Mouse (Mus musculus): ENCODE data around the gene Pts. TPM values are rescaled to one million over a fixed set of nuclear protein-coding genes. Genes with fewer than 3 reads are reported as not detected.
A peak's percentile ranks its signal among the peaks of the same experiment; 100 is the strongest.

The Pts gene
- total RNA-seq (2021), result 10 to 100 TPM; 24.8 to 30.2 TPM
- 28.7 and 63.3 TPM in 2 replicates for polyA plus RNA-seq (2012; rRNA removed)
- long read RNA-seq, transcript Pts-201 (6 exons, 1,046 nt), result major isoform, 22 of 34 reads
- long read RNA-seq, partial matches to known transcripts, result 0 of 34 reads
- long read RNA-seq, other reads (novel, unspliced or antisense), result 12 of 34 reads

DNA sequence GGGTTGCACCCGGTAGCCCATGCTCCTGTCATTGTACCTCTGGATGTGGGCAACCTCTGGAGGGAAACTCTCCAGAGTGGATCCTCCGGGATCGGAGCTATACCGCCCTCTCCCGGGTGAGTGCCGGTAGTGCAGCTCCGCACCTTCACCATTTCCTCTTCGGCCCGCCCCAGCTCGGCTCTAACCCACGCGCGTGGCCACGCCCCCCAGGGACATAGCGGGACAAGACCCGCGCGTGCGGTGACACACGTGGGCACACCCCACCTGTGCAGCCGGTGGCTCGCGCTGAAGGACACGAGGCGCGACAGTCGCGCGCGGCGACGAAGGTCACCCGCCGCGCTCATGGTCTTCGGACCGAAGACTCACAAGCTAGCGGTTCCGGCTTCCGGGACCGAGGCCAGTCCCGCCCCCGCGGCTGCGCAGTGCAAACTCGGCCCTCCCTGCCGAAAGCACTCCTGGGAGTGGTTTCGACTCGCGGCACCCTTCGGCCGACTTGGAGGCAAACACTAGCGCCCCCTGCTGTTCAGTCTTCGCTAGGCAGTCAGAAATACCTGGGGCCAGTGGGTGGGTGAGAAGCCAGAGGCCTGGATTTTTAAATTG lies at the start of gene Pts:
TSS of gene Pts (minus strand) at position 432 of the 600 bp plus-strand sequence.
- no peaks in the 10 kb centered on the region for H3K36me3 ChIP-seq (ENCODE audit: control insufficient read depth, insufficient read depth, low read length)
- DNase-seq, result peak; percentile 96 to 98
- TF ChIP-seq EP300 (IDR thresholded peaks at IDR 0.05; ENCODE audit: insufficient read depth, low read depth, low read length) (peak; percentile 58), CTCF (IDR thresholded peaks at IDR 0.05) (peak; percentile 70), POLR2A (IDR thresholded peaks at IDR 0.05; ENCODE audit: insufficient read depth, low read depth, low read length) (peak; percentile 92)
- H3K4me3 ChIP-seq, result peak within 1 kb of the TSS; percentile 80
- H3K27me3 ChIP-seq (ENCODE audit: control insufficient read depth, insufficient read depth, low read length), result no peaks in the 10 kb centered on the region
- H3K79me2 ChIP-seq (replicated peaks; ENCODE audit: control insufficient read depth, insufficient read depth, low read length), result no peaks in the 10 kb centered on the region
- H3K9ac ChIP-seq (ENCODE audit: low read depth, low read length), result peak within 1 kb of the TSS; percentile 75
- intact Hi-C loops (cut with DNase I), result loop anchor here (1.0 to 10.0 kb wide), 4 partner anchors 65 to 234 kb away; no protein-coding TSS in a partner anchor
- peak within 1 kb of the TSS; percentile 94 for H3K27ac ChIP-seq
- no peaks in the 10 kb centered on the region; the same call in 1 of the 2 replicates for H3K4me1 ChIP-seq (ENCODE audit: control insufficient read depth, insufficient read depth, low read length)
- under 1% methylated on average over 54 of the region's 54 CpGs for WGBS

DNA sequence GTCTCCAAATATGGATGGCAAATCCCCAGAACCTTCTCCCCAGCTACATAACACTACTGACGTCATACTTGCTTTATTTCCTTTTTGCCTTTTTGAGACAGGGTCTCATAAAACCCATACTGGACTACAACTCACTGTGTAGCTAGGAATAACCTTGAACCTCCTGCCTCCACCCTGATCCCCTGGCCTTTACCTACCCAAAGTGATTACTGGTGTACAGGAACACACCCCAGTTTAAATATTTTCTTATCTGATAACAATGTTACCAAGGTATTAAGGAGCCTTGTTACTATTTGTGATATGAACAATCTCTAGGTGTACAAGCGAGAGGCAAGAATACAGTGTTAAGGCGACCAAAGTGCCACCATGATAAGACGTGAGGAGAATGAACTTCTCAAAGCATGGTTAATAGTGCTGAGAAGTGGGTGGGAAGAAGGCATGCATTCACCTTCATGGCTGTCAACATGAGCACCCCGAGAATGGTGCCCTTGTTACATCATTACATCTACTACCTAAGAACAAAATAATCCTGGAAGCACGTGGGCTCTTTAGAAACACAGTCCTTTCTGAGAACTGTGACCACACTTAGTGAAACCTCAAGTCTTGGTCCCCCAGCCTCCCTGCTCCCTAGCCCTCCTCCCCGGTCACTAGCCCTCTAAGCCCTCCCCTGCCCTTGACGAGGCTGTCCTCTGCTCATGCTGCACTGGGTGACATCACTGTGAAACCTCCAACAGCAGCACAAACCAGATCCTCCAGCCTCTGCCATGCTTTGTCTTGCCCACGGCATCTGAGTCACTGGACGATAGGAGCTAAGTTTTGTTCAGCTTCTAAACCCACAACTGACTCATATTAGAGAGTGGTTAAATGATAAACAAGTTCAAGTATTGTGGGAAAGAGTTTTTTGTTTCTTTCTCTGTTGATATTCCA lies 41.3 kb upstream of the Pts start:
- 68% methylated on average over 10 of the region's 10 CpGs for WGBS
- no peaks in the 10 kb centered on the region for H3K27me3 ChIP-seq (ENCODE audit: control insufficient read depth, insufficient read depth, low read length)
- H3K9ac ChIP-seq (ENCODE audit: low read depth, low read length), result no peak overlapping the region
- H3K36me3 ChIP-seq (ENCODE audit: control insufficient read depth, insufficient read depth, low read length), result no peaks in the 10 kb centered on the region
- H3K4me3 ChIP-seq, result no peak overlapping the region
- H3K27ac ChIP-seq, result no peak overlapping the region
- intact Hi-C loops (cut with DNase I), result no loop called here
- H3K79me2 ChIP-seq (replicated peaks; ENCODE audit: control insufficient read depth, insufficient read depth, low read length), result no peaks in the 10 kb centered on the region
- DNase-seq, result no peak
- no peaks in the 10 kb centered on the region for H3K4me1 ChIP-seq (ENCODE audit: control insufficient read depth, insufficient read depth, low read length)
- no peak for TF ChIP-seq POLR2A (IDR thresholded peaks at IDR 0.05; ENCODE audit: insufficient read depth, low read depth, low read length)
- TF ChIP-seq EP300 (IDR thresholded peaks at IDR 0.05; ENCODE audit: insufficient read depth, low read depth, low read length), result no peak
- TF ChIP-seq CTCF (IDR thresholded peaks at IDR 0.05), result no peak

DNA sequence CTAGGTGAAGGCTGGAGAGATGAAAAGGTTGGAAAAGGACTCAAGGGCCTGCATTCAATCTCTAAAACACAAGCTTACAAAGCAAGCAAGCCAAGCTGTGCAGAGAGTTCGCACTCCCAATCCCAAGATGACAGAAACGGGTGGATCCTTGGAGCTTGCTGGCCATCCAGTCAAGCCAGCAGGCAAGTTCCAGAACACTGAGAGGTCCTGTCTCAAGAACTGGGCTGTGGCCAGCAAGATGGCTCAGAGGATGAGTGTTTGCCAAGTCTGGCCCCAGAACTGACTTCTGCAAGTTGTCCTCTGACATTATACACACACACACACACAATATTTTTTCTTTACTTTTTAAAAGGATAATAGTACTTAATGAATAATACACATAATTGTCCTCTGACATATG lies 39.4 kb upstream of the Pts start:
- 76% methylated on average over 2 of the region's 2 CpGs for WGBS
- Histone ChIP-seq H3K79me2 (replicated peaks; ENCODE audit: control insufficient read depth, insufficient read depth, low read length) (no peaks in the 10 kb centered on the region), H3K27ac (no peak overlapping the region), H3K4me3 (no peak overlapping the region), H3K9ac (ENCODE audit: low read depth, low read length) (no peak overlapping the region), H3K4me1 (ENCODE audit: control insufficient read depth, insufficient read depth, low read length) (no peaks in the 10 kb centered on the region), H3K36me3 (ENCODE audit: control insufficient read depth, insufficient read depth, low read length) (no peaks in the 10 kb centered on the region), H3K27me3 (ENCODE audit: control insufficient read depth, insufficient read depth, low read length) (no peaks in the 10 kb centered on the region)
- no peak for TF ChIP-seq POLR2A (IDR thresholded peaks at IDR 0.05; ENCODE audit: insufficient read depth, low read depth, low read length)
- no peak for TF ChIP-seq EP300 (IDR thresholded peaks at IDR 0.05; ENCODE audit: insufficient read depth, low read depth, low read length)
- TF ChIP-seq CTCF (IDR thresholded peaks at IDR 0.05), result no peak
- intact Hi-C loops (cut with DNase I), result no loop called here
- DNase-seq, result no peak

DNA sequence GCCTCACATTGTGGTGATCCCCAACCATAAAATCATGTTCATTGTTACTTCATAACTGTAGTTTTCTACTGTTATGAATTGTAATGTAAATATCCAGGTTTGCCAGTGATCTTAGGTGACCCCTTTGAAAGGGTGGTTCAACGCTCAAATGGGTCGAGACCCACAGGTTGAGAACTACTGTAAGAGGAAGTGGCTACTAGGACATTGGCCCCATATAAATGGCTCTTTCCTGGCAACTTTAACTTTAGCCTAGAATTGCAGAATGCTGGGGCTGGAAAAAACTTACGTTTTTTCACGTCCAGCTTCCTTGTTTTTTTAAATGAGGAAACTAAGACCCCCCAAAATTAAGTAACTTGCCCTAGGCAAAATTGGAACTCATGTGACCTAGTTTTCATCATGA lies 38.8 kb upstream of the Pts start:
- no peaks in the 10 kb centered on the region for H3K79me2 ChIP-seq (replicated peaks; ENCODE audit: control insufficient read depth, insufficient read depth, low read length)
- no peak overlapping the region for H3K9ac ChIP-seq (ENCODE audit: low read depth, low read length)
- H3K4me3 ChIP-seq, result no peak overlapping the region
- DNase-seq, result no peak
- H3K36me3 ChIP-seq (ENCODE audit: control insufficient read depth, insufficient read depth, low read length), result no peaks in the 10 kb centered on the region
- WGBS, result 76% methylated on average over 4 of the region's 4 CpGs
- TF ChIP-seq CTCF (IDR thresholded peaks at IDR 0.05) (no peak), EP300 (IDR thresholded peaks at IDR 0.05; ENCODE audit: insufficient read depth, low read depth, low read length) (no peak), POLR2A (IDR thresholded peaks at IDR 0.05; ENCODE audit: insufficient read depth, low read depth, low read length) (no peak)
- intact Hi-C loops (cut with DNase I), result no loop called here
- no peaks in the 10 kb centered on the region for H3K27me3 ChIP-seq (ENCODE audit: control insufficient read depth, insufficient read depth, low read length)
- H3K4me1 ChIP-seq (ENCODE audit: control insufficient read depth, insufficient read depth, low read length), result no peaks in the 10 kb centered on the region
- no peak overlapping the region for H3K27ac ChIP-seq

DNA sequence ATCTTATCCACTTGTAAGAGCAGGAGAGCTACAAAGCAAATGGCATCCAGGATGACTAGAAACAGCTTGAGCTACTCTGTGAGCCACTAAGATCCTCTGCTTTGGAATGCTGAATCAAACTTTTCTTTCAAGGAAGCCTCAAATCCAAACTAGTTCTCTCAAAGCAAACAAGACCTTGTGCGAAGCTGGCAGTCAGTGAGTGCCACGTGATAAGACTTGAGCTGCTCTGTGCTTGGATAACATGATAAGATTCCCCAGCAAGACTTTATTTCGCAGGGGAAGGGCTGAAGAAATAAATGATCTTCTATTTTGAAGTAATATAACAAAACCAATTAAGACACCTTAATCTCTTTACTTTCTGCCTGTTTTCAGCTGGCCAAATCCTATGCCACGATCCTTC lies 37.4 kb upstream of the Pts start:
- DNase-seq, result no peak
- Histone ChIP-seq H3K27me3 (ENCODE audit: control insufficient read depth, insufficient read depth, low read length) (no peaks in the 10 kb centered on the region), H3K9ac (ENCODE audit: low read depth, low read length) (no peak overlapping the region), H3K79me2 (replicated peaks; ENCODE audit: control insufficient read depth, insufficient read depth, low read length) (no peaks in the 10 kb centered on the region), H3K36me3 (ENCODE audit: control insufficient read depth, insufficient read depth, low read length) (no peaks in the 10 kb centered on the region), H3K4me3 (no peak overlapping the region), H3K4me1 (ENCODE audit: control insufficient read depth, insufficient read depth, low read length) (no peaks in the 10 kb centered on the region), H3K27ac (no peak overlapping the region)
- intact Hi-C loops (cut with DNase I), result no loop called here
- 45% methylated on average over 4 of the region's 4 CpGs for WGBS
- TF ChIP-seq EP300 (IDR thresholded peaks at IDR 0.05; ENCODE audit: insufficient read depth, low read depth, low read length), result no peak
- TF ChIP-seq CTCF (IDR thresholded peaks at IDR 0.05), result no peak
- TF ChIP-seq POLR2A (IDR thresholded peaks at IDR 0.05; ENCODE audit: insufficient read depth, low read depth, low read length), result no peak
